Mouse (Mus musculus) C2C12 (cell line): ENCODE results near the gene Sgpp1.

Experiments
- MYOG ChIP-seq: IDR thresholded peaks from one replicate; pipeline ENCODE4 v1.6.1; 2011; ENCODE audit not compliant: control insufficient read depth, insufficient read length; ENCODE audit errors: extremely low read depth
- USF1 ChIP-seq: IDR thresholded peaks from one replicate; pipeline ENCODE4 v1.6.1; 2011; ENCODE audit warnings: low read depth, mild to moderate bottlenecking, control low read depth, moderate library complexity

- TF ChIP-seq MYOG (no peak), USF1 (no peak)
Observed at GRCm38 (mm10) chr12:75765751-75766150, 30.2 kb upstream of the Sgpp1 start.
